In the genomic region with DNA sequence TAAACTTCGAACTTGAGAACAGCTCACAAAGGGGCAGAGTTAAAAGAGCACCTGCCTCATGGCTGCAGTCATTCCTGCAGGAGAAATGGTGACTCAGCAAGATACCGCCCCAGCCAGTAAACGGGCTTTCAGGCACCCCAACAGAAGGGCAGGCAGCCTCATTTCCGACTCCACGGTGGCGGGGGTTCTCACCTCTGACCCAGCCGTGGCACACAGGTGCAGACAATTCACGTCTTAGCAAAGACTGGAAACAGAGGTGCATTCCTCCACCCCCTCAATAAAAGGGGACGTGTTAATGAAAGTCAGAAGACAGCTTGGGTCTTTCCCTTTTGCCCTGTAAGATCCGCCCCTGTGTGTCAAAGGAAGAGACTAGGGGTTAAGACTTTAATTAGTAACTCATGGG, we compare ENCODE assay signal across 8 mouse cellular contexts.
DNase-seq lines count a peak whose midpoint lies in the region; ATAC-seq and TF ChIP-seq lines count a peak whose summit lies in the region.

No protein-coding gene starts in this region.

- 1% methylated on average over 10 of the region's 10 CpGs for WGBS in forebrain, embryonic 11.5 days
- WGBS in forebrain, embryonic 13.5 days, result 7% methylated on average over 10 of the region's 10 CpGs
- WGBS in hindbrain, embryonic 13.5 days, result 7% methylated on average over 10 of the region's 10 CpGs
- 3% methylated on average over 10 of the region's 10 CpGs for WGBS in limb, embryonic 14.5 days

- ATAC-seq in forebrain, embryonic 11.5 days (replicated peaks; ENCODE audit: low FRiP score), result no peak
- ATAC-seq in forebrain, embryonic 13.5 days, result no peak
- no peak for ATAC-seq in hindbrain, embryonic 13.5 days (ENCODE audit: low FRiP score)
- no peak for ATAC-seq in limb, embryonic 14.5 days (ENCODE audit: low FRiP score, low read depth)

- H3K4me3 ChIP-seq in forebrain, embryonic 11.5 days (ENCODE audit: low read depth, low read length), result no peak overlapping the region
- no peak overlapping the region for H3K4me3 ChIP-seq in forebrain, embryonic 13.5 days
- H3K4me3 ChIP-seq in hindbrain, embryonic 13.5 days, result no peak overlapping the region
- no peak overlapping the region for H3K4me3 ChIP-seq in limb, embryonic 14.5 days (replicated peaks; ENCODE audit: low read length)

- peak; percentile 61 for DNase-seq in forebrain, embryonic 11.5 days (ENCODE audit: low spot score)
- peak; percentile 41 for DNase-seq in adrenal gland, postnatal 10 days
- no peak for DNase-seq in limb, embryonic 14.5 days (ENCODE audit: low spot score)
- peak; percentile 72 for DNase-seq in thymus, postnatal 14 days
- DNase-seq in layer of hippocampus, adult 8-10 months (ENCODE audit: low spot score in 2 of 2), result no peak
- no peak for DNase-seq in c-Kit-positive CD71-positive TER-119-positive erythroid progenitor cells, embryonic 14.5 days (ENCODE audit: low spot score)

- no peak overlapping the region for H3K9ac ChIP-seq in forebrain, embryonic 11.5 days (ENCODE audit: low read length)
- H3K9ac ChIP-seq in forebrain, embryonic 13.5 days, result no peak overlapping the region
- no peak overlapping the region for H3K9ac ChIP-seq in hindbrain, embryonic 13.5 days
- no peak overlapping the region for H3K9ac ChIP-seq in limb, embryonic 14.5 days (ENCODE audit: low read depth, low read length, severe bottlenecking)

- no peaks in the 10 kb centered on the region for H3K9me3 ChIP-seq in forebrain, embryonic 11.5 days (ENCODE audit: control insufficient read depth, low read length)
- no peaks in the 10 kb centered on the region for H3K9me3 ChIP-seq in forebrain, embryonic 13.5 days (replicated peaks)
- no peaks in the 10 kb centered on the region for H3K9me3 ChIP-seq in hindbrain, embryonic 13.5 days
- H3K9me3 ChIP-seq in limb, embryonic 14.5 days (ENCODE audit: control insufficient read depth, low read length), result no peaks in the 10 kb centered on the region

- H3K27me3 ChIP-seq in forebrain, embryonic 11.5 days (ENCODE audit: control insufficient read depth, insufficient read depth, low read length), result peaks cover 10% of the 10 kb centered on the region; the same call in 1 of the 2 replicates
- peaks cover 32% of the 10 kb centered on the region for H3K27me3 ChIP-seq in forebrain, embryonic 13.5 days
- H3K27me3 ChIP-seq in hindbrain, embryonic 13.5 days, result peaks cover 45% of the 10 kb centered on the region
- no peaks in the 10 kb centered on the region for H3K27me3 ChIP-seq in limb, embryonic 14.5 days (ENCODE audit: control insufficient read depth, insufficient read depth, low read length)

- peak overlapping the region; percentile 9; the same call in 1 of the 2 replicates for H3K4me2 ChIP-seq in forebrain, embryonic 11.5 days (ENCODE audit: low read depth, low read length, severe bottlenecking)
- no peak overlapping the region for H3K4me2 ChIP-seq in forebrain, embryonic 13.5 days
- H3K4me2 ChIP-seq in hindbrain, embryonic 13.5 days, result peak overlapping the region; percentile 23; the same call in 1 of the 2 replicates
- peak overlapping the region; percentile 31; the same call in 1 of the 2 replicates for H3K4me2 ChIP-seq in limb, embryonic 14.5 days (replicated peaks; ENCODE audit: low read depth, low read length, severe bottlenecking)

- H3K36me3 ChIP-seq in forebrain, embryonic 11.5 days (ENCODE audit: control insufficient read depth, insufficient read depth, low read length), result no peaks in the 10 kb centered on the region
- H3K36me3 ChIP-seq in forebrain, embryonic 13.5 days (ENCODE audit: poor library complexity, severe bottlenecking), result no peaks in the 10 kb centered on the region
- peaks cover 2% of the 10 kb centered on the region; the same call in 1 of the 2 replicates for H3K36me3 ChIP-seq in hindbrain, embryonic 13.5 days
- H3K36me3 ChIP-seq in limb, embryonic 14.5 days (ENCODE audit: control insufficient read depth, insufficient read depth, low read length), result peaks cover 26% of the 10 kb centered on the region

- H3K27ac ChIP-seq in forebrain, embryonic 11.5 days (ENCODE audit: low read depth, low read length), result no peak overlapping the region
- H3K27ac ChIP-seq in forebrain, embryonic 13.5 days, result no peak overlapping the region
- H3K27ac ChIP-seq in hindbrain, embryonic 13.5 days, result no peak overlapping the region
- H3K27ac ChIP-seq in limb, embryonic 14.5 days (replicated peaks; ENCODE audit: low read depth, low read length), result no peak overlapping the region

- H3K4me1 ChIP-seq in forebrain, embryonic 11.5 days (replicated peaks; ENCODE audit: control insufficient read depth, insufficient read depth, low read length), result peaks cover 5% of the 10 kb centered on the region; the same call in 1 of the 2 replicates
- H3K4me1 ChIP-seq in forebrain, embryonic 13.5 days, result peaks cover 40% of the 10 kb centered on the region
- H3K4me1 ChIP-seq in hindbrain, embryonic 13.5 days (replicated peaks), result peaks cover 47% of the 10 kb centered on the region
- peaks cover 44% of the 10 kb centered on the region for H3K4me1 ChIP-seq in limb, embryonic 14.5 days (ENCODE audit: control insufficient read depth, insufficient read depth, low read length)

- TF ChIP-seq POLR2A in limb, embryonic 14.5 days (IDR thresholded peaks at IDR 0.05; ENCODE audit: borderline replicate concordance, extremely low read depth, insufficient read depth, insufficient read length), result no peak

Comparison
In these comparisons a context has a peak if more than half of its experiments do, and no peak if none do; other contexts are left out.
1. DNase-seq: peak in forebrain, embryonic 11.5 days (single experiment), adrenal gland, postnatal 10 days (single experiment) and thymus, postnatal 14 days (single experiment); none in limb, embryonic 14.5 days (single experiment), layer of hippocampus, adult 8-10 months (0 of 2) and c-Kit-positive CD71-positive TER-119-positive erythroid progenitor cells, embryonic 14.5 days (single experiment).